Mouse (Mus musculus): Measurements from ENCODE around the gene Sdc4.

Gene Sdc4

GRCm38 (mm10) chr2:164431676-164432465 is 11.8 kb downstream of the Sdc4 start:
- DNase-seq, result peak in 1 of 2 experiments; percentile 36

- no peak for DNase-seq
Observed at GRCm38 (mm10) chr2:164430697-164431096, 13.0 kb downstream of the Sdc4 start.

- DNase-seq, result no peak
Observed at GRCm38 (mm10) chr2:164429881-164430615, 13.6 kb downstream of the Sdc4 start.

GRCm38 (mm10) chr2:164428451-164428850 is 15.2 kb downstream of the Sdc4 start:
- no peak for DNase-seq

GRCm38 (mm10) chr2:164426952-164427351 is 16.7 kb downstream of the Sdc4 start:
- no peak for DNase-seq

GRCm38 (mm10) chr2:164426121-164426520 is 17.6 kb downstream of the Sdc4 start:
- DNase-seq, result no peak

- DNase-seq, result peak; percentile 73 to 83
Observed at GRCm38 (mm10) chr2:164425401-164425800, 18.3 kb downstream of the Sdc4 start.

GRCm38 (mm10) chr2:164424406-164424805 is 19.3 kb downstream of the Sdc4 start:
- no peak for DNase-seq

GRCm38 (mm10) chr2:164423464-164423863 is 20.2 kb downstream of the Sdc4 start:
- DNase-seq, result no peak

- DNase-seq, result no peak
Observed at GRCm38 (mm10) chr2:164422675-164423393, 20.9 kb downstream of the Sdc4 start.

GRCm38 (mm10) chr2:164421979-164422378 is 21.7 kb downstream of the Sdc4 start:
- DNase-seq, result no peak

GRCm38 (mm10) chr2:164421306-164421705 is 22.4 kb downstream of the Sdc4 start:
- no peak for DNase-seq

- no peak for DNase-seq
Observed at GRCm38 (mm10) chr2:164419489-164419888, 24.2 kb downstream of the Sdc4 start.

- no peak for DNase-seq
Observed at GRCm38 (mm10) chr2:164418308-164418875, 25.3 kb downstream of the Sdc4 start.

GRCm38 (mm10) chr2:164417198-164417597 is 26.5 kb downstream of the Sdc4 start:
- peak; percentile 59 to 63 for DNase-seq

- no peak for DNase-seq
Observed at GRCm38 (mm10) chr2:164414581-164414980, 29.1 kb downstream of the Sdc4 start.

- DNase-seq, result no peak
Observed at GRCm38 (mm10) chr2:164414167-164414566, 29.5 kb downstream of the Sdc4 start.

GRCm38 (mm10) chr2:164407708-164408107 is 36.0 kb downstream of the Sdc4 start:
- peak; percentile 85 to 87 for DNase-seq

- no peak for DNase-seq
Observed at GRCm38 (mm10) chr2:164405519-164405918, 38.2 kb downstream of the Sdc4 start.

GRCm38 (mm10) chr2:164405060-164405459 is 38.6 kb downstream of the Sdc4 start, which contains the start of gene Matn4:
Matn4 (minus strand) TSS chr2:164405160.
- DNase-seq, result no peak

GRCm38 (mm10) chr2:164404082-164404990 is 39.4 kb downstream of the Sdc4 start:
- peak in 1 of 2 experiments; percentile 25 for DNase-seq
